Mouse (Mus musculus): ENCODE results near the gene Ankrd65. TPM values are rescaled to one million over a fixed set of nuclear protein-coding genes. Genes with fewer than 3 reads are reported as not detected.

Ankrd65 gene
- polyA plus RNA-seq, 1 experiment: not detected

GRCm38 (mm10) chr4:155823443-155823842 is 33.2 kb downstream of the Ankrd65 start:
- TF ChIP-seq CTCF (IDR thresholded peaks at IDR 0.05; ENCODE audit: borderline replicate concordance, extremely low read depth, insufficient read depth, insufficient read length) (no peak), POLR2A (IDR thresholded peaks at IDR 0.05; ENCODE audit: borderline replicate concordance, extremely low read depth, insufficient read depth, insufficient read length, poor library complexity, severe bottlenecking) (no peak)

DNA sequence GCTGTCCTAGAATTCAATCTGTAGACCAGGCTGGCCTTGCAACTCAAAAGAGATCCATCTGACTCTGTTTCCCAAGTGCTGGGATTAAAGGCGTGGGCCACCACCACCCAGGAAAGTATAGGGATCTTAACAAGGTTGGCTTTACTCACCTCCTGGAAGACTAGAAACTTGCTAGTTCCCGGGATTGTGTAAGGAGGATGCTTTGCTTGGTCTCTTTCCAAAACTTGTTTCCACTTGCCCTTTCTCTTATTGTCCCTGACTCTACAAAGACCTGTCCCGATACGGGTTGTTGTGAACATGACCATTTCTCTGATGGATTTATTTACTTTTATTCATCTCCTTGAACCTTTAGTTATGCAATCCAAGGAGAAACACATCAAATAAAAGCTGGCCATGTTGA is 39.6 kb downstream of the Ankrd65 start:
- TF ChIP-seq POLR2A (IDR thresholded peaks at IDR 0.05; ENCODE audit: borderline replicate concordance, extremely low read depth, insufficient read depth, insufficient read length, poor library complexity, severe bottlenecking) (no peak), CTCF (IDR thresholded peaks at IDR 0.05; ENCODE audit: borderline replicate concordance, extremely low read depth, insufficient read depth, insufficient read length) (no peak)
- DNase-seq (ENCODE audit: low read depth): no peak

More at GRCm38 (mm10) chr4:155823443-155823842, 33.2 kb downstream of the Ankrd65 start:
- no peak for DNase-seq (ENCODE audit: low read depth)

- no peak for DNase-seq (ENCODE audit: low read depth)
- TF ChIP-seq CTCF (IDR thresholded peaks at IDR 0.05; ENCODE audit: borderline replicate concordance, extremely low read depth, insufficient read depth, insufficient read length) (no peak), POLR2A (IDR thresholded peaks at IDR 0.05; ENCODE audit: borderline replicate concordance, extremely low read depth, insufficient read depth, insufficient read length, poor library complexity, severe bottlenecking) (no peak)
Observed at GRCm38 (mm10) chr4:155830596-155830995, 40.4 kb downstream of the Ankrd65 start.

DNA sequence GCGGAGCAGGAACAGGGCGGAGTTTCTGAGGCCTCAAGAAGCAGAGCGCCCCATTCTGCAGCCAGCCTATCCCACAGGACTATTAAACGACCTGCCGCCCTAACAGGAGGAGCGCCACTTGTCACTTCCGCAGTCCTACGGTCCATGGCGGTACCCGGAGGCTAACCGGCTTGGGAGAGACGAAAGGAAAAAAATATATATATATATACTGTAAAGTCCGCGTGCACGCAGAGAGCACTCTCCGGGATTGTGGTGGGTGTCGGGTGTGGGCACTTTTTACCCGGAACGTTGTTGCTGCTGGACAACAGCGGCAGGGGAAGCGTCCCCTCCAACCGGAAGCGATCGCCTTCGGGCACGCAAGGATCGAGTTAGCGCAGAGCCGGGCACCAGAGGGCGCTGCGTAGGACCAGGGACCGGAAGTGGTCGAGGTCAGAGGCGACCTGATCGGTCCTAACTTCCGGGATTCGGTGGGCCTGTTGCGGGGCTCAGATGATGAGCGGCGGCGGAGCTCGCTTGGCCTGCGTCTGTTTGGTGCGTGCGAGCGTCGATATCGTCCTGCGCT is 41.0 kb downstream of the Ankrd65 start, which contains the start of gene Aurkaip1:
Gene Aurkaip1 (plus strand): TSS at position 68 of the 562 bp plus-strand sequence.
- peak; percentile 92 for TF ChIP-seq CTCF (IDR thresholded peaks at IDR 0.05; ENCODE audit: borderline replicate concordance, extremely low read depth, insufficient read depth, insufficient read length)
- peak; percentile 46; the same call in 1 of the 2 replicates for TF ChIP-seq POLR2A (IDR thresholded peaks at IDR 0.05; ENCODE audit: borderline replicate concordance, extremely low read depth, insufficient read depth, insufficient read length, poor library complexity, severe bottlenecking)
- peak; percentile 99 for DNase-seq (ENCODE audit: low read depth)

DNA sequence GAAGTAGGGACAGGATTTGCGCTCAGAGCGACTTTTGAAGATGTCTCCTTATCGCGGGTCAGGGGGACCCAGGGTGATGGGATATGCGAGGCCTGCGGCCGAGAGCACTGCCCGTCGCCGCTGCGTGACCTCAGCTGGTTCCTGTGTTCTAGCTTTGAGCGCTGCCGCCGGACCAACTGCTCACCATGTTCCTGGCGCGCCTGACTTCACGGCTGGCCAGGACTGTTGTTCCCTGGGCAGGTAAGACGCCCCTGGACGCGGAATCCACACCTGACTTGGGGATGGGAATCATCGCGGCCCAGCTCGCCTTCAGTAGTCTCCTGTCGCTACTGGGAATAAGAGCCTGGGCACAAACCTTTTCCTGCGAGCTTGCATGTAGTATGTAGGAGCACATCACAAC is 41.6 kb downstream of the Ankrd65 start:
- TF ChIP-seq CTCF (IDR thresholded peaks at IDR 0.05; ENCODE audit: borderline replicate concordance, extremely low read depth, insufficient read depth, insufficient read length) (no peak), POLR2A (IDR thresholded peaks at IDR 0.05; ENCODE audit: borderline replicate concordance, extremely low read depth, insufficient read depth, insufficient read length, poor library complexity, severe bottlenecking) (no peak)
- no peak for DNase-seq (ENCODE audit: low read depth)

DNA sequence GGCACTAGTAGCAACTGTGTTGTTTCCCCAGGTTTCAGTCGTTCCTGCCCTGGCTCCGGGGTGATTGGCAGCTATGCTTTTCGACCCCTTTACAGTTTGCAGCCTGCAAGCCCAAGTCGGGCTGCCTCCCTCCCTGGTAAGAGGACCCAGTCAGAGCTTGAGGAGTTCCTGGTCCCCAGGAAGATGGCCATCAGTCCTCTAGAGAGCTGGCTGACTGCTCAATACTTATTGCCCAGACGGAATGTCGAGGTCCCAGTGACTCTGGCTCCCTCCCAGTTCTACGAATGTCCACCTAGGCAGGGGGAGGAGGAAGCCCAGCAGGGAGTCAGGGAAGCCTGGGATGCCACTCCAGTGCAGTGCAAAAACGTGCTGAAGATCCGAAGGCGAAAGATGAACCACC is 42.1 kb downstream of the Ankrd65 start:
- DNase-seq (ENCODE audit: low read depth): no peak
- TF ChIP-seq CTCF (IDR thresholded peaks at IDR 0.05; ENCODE audit: borderline replicate concordance, extremely low read depth, insufficient read depth, insufficient read length) (no peak), POLR2A (IDR thresholded peaks at IDR 0.05; ENCODE audit: borderline replicate concordance, extremely low read depth, insufficient read depth, insufficient read length, poor library complexity, severe bottlenecking) (no peak)

GRCm38 (mm10) chr4:155833234-155833633 is 43.0 kb downstream of the Ankrd65 start:
- TF ChIP-seq CTCF (IDR thresholded peaks at IDR 0.05; ENCODE audit: borderline replicate concordance, extremely low read depth, insufficient read depth, insufficient read length): no peak
- TF ChIP-seq POLR2A (IDR thresholded peaks at IDR 0.05; ENCODE audit: borderline replicate concordance, extremely low read depth, insufficient read depth, insufficient read length, poor library complexity, severe bottlenecking): no peak
- no peak for DNase-seq (ENCODE audit: low read depth)

- peak; percentile 82 for DNase-seq (ENCODE audit: low read depth)
- TF ChIP-seq POLR2A (IDR thresholded peaks at IDR 0.05; ENCODE audit: borderline replicate concordance, extremely low read depth, insufficient read depth, insufficient read length, poor library complexity, severe bottlenecking): no peak
- TF ChIP-seq CTCF (IDR thresholded peaks at IDR 0.05; ENCODE audit: borderline replicate concordance, extremely low read depth, insufficient read depth, insufficient read length): peak; percentile 73
Observed at GRCm38 (mm10) chr4:155833836-155834235, 43.6 kb downstream of the Ankrd65 start.

DNA sequence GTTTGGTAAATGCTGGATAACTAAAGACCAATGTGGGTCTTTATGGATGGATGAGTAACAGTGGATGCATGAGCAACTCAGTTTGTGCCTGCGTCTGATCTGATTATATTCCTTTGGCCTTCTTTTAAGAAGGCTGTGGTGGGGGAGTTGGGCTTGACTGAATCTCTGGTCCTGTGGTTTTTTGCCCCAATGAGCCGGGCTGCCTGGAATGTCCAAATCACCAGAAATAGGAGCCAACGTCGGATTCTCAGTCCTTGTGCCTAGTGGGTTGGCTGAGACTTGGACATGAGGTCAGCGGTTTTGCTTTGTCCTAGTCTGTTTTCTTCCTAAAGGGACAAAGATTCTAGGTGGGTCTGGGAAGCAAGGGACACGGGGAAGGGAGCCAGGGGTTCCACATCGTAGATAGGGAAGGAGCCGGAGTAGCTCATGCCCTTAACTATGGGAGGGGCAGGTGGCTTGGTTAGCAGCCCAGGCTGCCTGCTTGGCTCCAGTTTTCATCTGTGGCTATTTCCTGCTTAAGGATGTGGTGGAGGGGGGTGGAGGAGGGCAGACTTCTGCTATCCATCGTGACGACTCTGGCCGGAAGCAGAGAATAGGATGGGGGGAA is 47.3 kb downstream of the Ankrd65 start:
- TF ChIP-seq CTCF (IDR thresholded peaks at IDR 0.05; ENCODE audit: borderline replicate concordance, extremely low read depth, insufficient read depth, insufficient read length) (no peak), POLR2A (IDR thresholded peaks at IDR 0.05; ENCODE audit: borderline replicate concordance, extremely low read depth, insufficient read depth, insufficient read length, poor library complexity, severe bottlenecking) (no peak)
- no peak for DNase-seq (ENCODE audit: low read depth)

DNA sequence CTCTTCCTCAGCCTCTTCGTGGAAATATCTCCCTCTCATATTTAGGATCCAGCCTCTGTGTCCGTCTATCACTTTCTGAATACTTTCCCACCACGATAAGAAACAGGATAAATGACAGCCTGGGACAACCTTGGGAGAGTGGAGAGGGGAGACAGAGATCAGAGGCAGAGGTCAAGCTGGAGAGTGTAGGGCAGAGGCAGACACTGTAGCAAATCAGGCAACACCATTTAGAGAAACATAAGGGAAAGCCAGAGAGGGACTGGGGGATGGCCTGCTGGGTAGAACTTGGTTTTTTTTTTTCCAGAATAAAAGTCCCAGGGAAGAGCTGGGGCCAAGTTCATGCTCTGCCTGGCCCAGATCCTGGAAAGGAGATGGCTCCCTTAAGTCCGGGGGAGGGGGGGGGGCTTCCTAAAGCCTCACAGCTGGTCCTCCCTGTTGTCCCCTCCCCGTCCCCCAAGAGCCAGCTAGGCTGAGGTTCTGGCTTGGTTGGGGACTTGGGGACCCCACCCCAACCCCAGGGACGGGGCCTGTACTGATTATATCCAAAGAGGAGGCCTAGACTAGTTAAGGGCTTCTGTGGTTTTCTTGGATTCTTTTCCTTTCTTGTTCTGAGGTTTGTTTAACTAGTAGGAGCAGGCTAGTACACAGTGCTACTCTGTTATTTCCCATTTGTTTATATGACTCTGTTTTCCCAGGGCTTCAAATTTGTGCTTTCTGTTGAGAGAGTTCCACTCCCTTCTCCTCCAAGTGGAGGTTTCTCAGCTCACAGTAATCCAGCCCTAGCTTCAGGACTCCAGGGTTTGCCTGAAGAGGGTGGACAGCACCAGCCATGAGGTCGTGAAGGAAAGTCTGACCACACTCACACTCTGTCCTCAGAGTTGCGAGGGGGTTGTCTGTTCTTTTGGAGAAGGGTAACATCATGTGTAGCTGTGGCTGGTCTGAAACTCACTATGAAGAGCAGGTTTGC is 48.2 kb downstream of the Ankrd65 start:
- no peak for DNase-seq (ENCODE audit: low read depth)
- no peak for TF ChIP-seq POLR2A (IDR thresholded peaks at IDR 0.05; ENCODE audit: borderline replicate concordance, extremely low read depth, insufficient read depth, insufficient read length, poor library complexity, severe bottlenecking)
- TF ChIP-seq CTCF (IDR thresholded peaks at IDR 0.05; ENCODE audit: borderline replicate concordance, extremely low read depth, insufficient read depth, insufficient read length): no peak

GRCm38 (mm10) chr4:155839483-155839910 is 49.3 kb downstream of the Ankrd65 start, which contains the start of gene Mxra8:
TSS of gene Mxra8 (plus strand) at chr4:155839680.
- peak; percentile 69 for DNase-seq (ENCODE audit: low read depth)
- TF ChIP-seq CTCF (IDR thresholded peaks at IDR 0.05; ENCODE audit: borderline replicate concordance, extremely low read depth, insufficient read depth, insufficient read length): no peak
- TF ChIP-seq POLR2A (IDR thresholded peaks at IDR 0.05; ENCODE audit: borderline replicate concordance, extremely low read depth, insufficient read depth, insufficient read length, poor library complexity, severe bottlenecking): no peak
